12 mouse cellular contexts compared by ENCODE assay signal in the genomic region with DNA sequence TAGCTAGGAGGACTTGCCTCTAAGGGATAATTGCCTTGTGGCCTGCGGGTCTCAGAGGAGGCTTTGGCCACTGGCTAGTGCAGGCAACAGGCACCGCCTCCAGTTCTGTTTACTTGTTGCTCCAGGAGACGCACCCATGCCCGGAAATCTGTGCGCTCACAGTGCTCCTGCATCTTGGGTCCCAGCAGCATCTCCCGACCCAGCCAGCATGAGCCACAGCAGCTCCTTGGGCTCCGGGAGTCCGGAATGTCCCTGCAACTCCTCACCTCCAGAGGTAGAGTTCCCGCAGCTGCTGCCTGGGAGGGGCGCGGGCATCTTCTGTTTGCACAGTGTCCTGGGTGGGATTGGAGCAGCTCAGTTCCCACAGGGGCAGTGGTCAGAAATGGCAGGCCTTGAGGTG. TPM values are rescaled to one million over a fixed set of nuclear protein-coding genes. Genes with fewer than 3 reads are reported as not detected.
DNase-seq lines count a peak whose midpoint lies in the region; ATAC-seq and TF ChIP-seq lines count a peak whose summit lies in the region.
"Had no signal": no experiment of that assay in that cellular context is flagged by ENCODE, and none has a peak within 500 bp of the region (broad histone marks: within the 10 kb centered on the region; RNA-seq: fewer than 3 reads in every experiment).

Gene Ccdc170, plus strand, starts transcription at position 148 of the 400 bp plus-strand sequence.

- no peak for TF ChIP-seq POLR2A in lung, adult 2 months (IDR thresholded peaks at IDR 0.05; ENCODE audit: borderline replicate concordance, extremely low read depth, low read depth, low read length)
- peak; percentile 28; the same call in 1 of the 2 replicates for TF ChIP-seq POLR2A in testis, adult 2 months (IDR thresholded peaks at IDR 0.05; ENCODE audit: control insufficient read depth, low read depth, low read length)

- H3K4me1 ChIP-seq in lung, adult 2 months (ENCODE audit: control insufficient read depth, insufficient read depth, low read length): no peaks in the 10 kb centered on the region
- H3K4me1 ChIP-seq in embryonic facial prominence, embryonic 10.5 days: peaks cover 9% of the 10 kb centered on the region
- no peaks in the 10 kb centered on the region; the same call in 1 of the 2 replicates for H3K4me1 ChIP-seq in testis, adult 2 months (ENCODE audit: control insufficient read depth, insufficient read depth, low read length)
- H3K4me1 ChIP-seq in forebrain, embryonic 14.5 days (ENCODE audit: control insufficient read depth, insufficient read depth, low read length): no peaks in the 10 kb centered on the region

- no peak within 1 kb of the TSS; the same call in 1 of the 2 replicates for H3K27ac ChIP-seq in embryonic facial prominence, embryonic 10.5 days (replicated peaks)
- H3K27ac ChIP-seq in testis, adult 2 months (ENCODE audit: control insufficient read depth, insufficient read depth, low read depth, low read length): peak within 1 kb of the TSS; percentile 63
- no peak within 1 kb of the TSS for H3K27ac ChIP-seq in forebrain, embryonic 14.5 days (ENCODE audit: low read depth, low read length)
- H3K27ac ChIP-seq: left cerebral cortex, adult 2 months had no signal

- H3K36me3 ChIP-seq in embryonic facial prominence, embryonic 10.5 days (replicated peaks): no peaks in the 10 kb centered on the region
- H3K36me3 ChIP-seq in testis, adult 2 months (ENCODE audit: control insufficient read depth, insufficient read depth, low read length): no peaks in the 10 kb centered on the region
- H3K36me3 ChIP-seq in forebrain, embryonic 14.5 days (ENCODE audit: control insufficient read depth, insufficient read depth, low read length): no peaks in the 10 kb centered on the region

- TF ChIP-seq CTCF in lung, adult 2 months (IDR thresholded peaks at IDR 0.05; ENCODE audit: insufficient read depth, low read length): no peak
- TF ChIP-seq CTCF in testis, adult 2 months (IDR thresholded peaks at IDR 0.05; ENCODE audit: control insufficient read depth, insufficient read depth, insufficient replicate concordance, low read depth, low read length): no peak

- intact Hi-C loops in heart, postnatal 10 days (cut with DNase I): no loop called here

- 52% methylated on average over 11 of the region's 11 CpGs for WGBS in lung, adult 2 months
- 37% methylated on average over 11 of the region's 11 CpGs for WGBS in embryonic facial prominence, embryonic 10.5 days
- 32% methylated on average over 11 of the region's 11 CpGs for WGBS in forebrain, embryonic 14.5 days

- no peaks in the 10 kb centered on the region for H3K27me3 ChIP-seq in embryonic facial prominence, embryonic 10.5 days (replicated peaks; ENCODE audit: low read depth, poor library complexity, severe bottlenecking)
- H3K27me3 ChIP-seq in testis, adult 2 months (ENCODE audit: control insufficient read depth, insufficient read depth, low read length): no peaks in the 10 kb centered on the region
- H3K27me3 ChIP-seq in forebrain, embryonic 14.5 days (replicated peaks; ENCODE audit: control insufficient read depth, insufficient read depth, low read length): no peaks in the 10 kb centered on the region

- no peak within 1 kb of the TSS for H3K4me2 ChIP-seq in forebrain, embryonic 14.5 days (ENCODE audit: low read length)

- peak; percentile 15 to 38 for DNase-seq in lung, adult 18-20 months
- DNase-seq in lung, adult 2 months: no peak
- DNase-seq in embryonic facial prominence, embryonic 10.5 days (ENCODE audit: low spot score): no peak
- DNase-seq in heart, postnatal 10 days: peak; percentile 8 to 30
- DNase-seq in forebrain, embryonic 14.5 days (ENCODE audit: low spot score): no peak
- no peak for DNase-seq in layer of hippocampus, postnatal 14 days (ENCODE audit: low spot score in 2 of 2)
- DNase-seq: thymus, postnatal 4 days had no signal

- no peaks in the 10 kb centered on the region for H3K9me3 ChIP-seq in embryonic facial prominence, embryonic 10.5 days
- no peaks in the 10 kb centered on the region for H3K9me3 ChIP-seq in forebrain, embryonic 14.5 days (replicated peaks; ENCODE audit: control insufficient read depth, low read length)

- no peak for ATAC-seq in forebrain, embryonic 14.5 days
- ATAC-seq: inflammation-experienced regulatory T-cells, adult 6 months had no signal

- no peak within 1 kb of the TSS for H3K4me3 ChIP-seq in lung, adult 2 months (replicated peaks; ENCODE audit: extremely low read depth, low read depth, low read length)
- H3K4me3 ChIP-seq in embryonic facial prominence, embryonic 10.5 days: peak within 1 kb of the TSS; percentile 27
- H3K4me3 ChIP-seq in testis, adult 2 months (ENCODE audit: control insufficient read depth, low read depth, low read length): peak within 1 kb of the TSS; percentile 50
- no peak within 1 kb of the TSS for H3K4me3 ChIP-seq in forebrain, embryonic 14.5 days (ENCODE audit: low read depth, low read length)
- H3K4me3 ChIP-seq: left cerebral cortex, adult 2 months had no signal

- H3K9ac ChIP-seq in forebrain, embryonic 14.5 days (ENCODE audit: low read length): no peak within 1 kb of the TSS

RNA-seq across cellular contexts. Expression of gene Ccdc170, which starts in this region (rescaled TPM):
- polyA plus RNA-seq in lung, adult 2 months (2012; rRNA removed): 1.5 and 2.5 TPM in 2 replicates
- polyA plus RNA-seq in embryonic facial prominence, embryonic 10.5 days (2016; fragmentation: Nextera tagmentation; extraction: Ambion mirVana): 0.10 and 0.15 TPM in 2 replicates
- under 1 TPM; 0.07 to 0.34 TPM for total RNA-seq in heart, postnatal 10 days (2021)
- 0.53 and 0.93 TPM in 2 replicates for polyA plus RNA-seq in testis, adult 2 months (2012; rRNA removed)
- 0.17 and 0.18 TPM in 2 replicates for polyA plus RNA-seq in forebrain, embryonic 14.5 days (2014; fragmentation: Nextera tagmentation; extraction: Ambion mirVana)
- under 1 TPM; 0.69 to 0.71 TPM for total RNA-seq in layer of hippocampus, postnatal 14 days (2021)
- polyA plus RNA-seq: inflammation-experienced regulatory T-cells, adult 6 months; liver, embryonic 16.5 days; spleen, adult 2 months had no signal

Comparison
In these comparisons a context has a peak if more than half of its experiments do, and no peak if none do; other contexts are left out.
1. DNase-seq: peak in lung, adult 18-20 months (2 of 2); none in lung, adult 2 months (single experiment), embryonic facial prominence, embryonic 10.5 days (single experiment), forebrain, embryonic 14.5 days (single experiment) and layer of hippocampus, postnatal 14 days (0 of 2).
2. Peak in DNase-seq in heart, postnatal 10 days; RNA of the gene not detected or under 1 TPM.
3. H3K4me3 ChIP-seq: peak in embryonic facial prominence, embryonic 10.5 days (single experiment) and testis, adult 2 months (single experiment); none in lung, adult 2 months (single experiment) and forebrain, embryonic 14.5 days (single experiment).